Mouse (Mus musculus): ENCODE results near the gene Hist1h1t. TPM values are rescaled to one million over a fixed set of nuclear protein-coding genes. Genes with fewer than 3 reads are reported as not detected.
A peak's percentile ranks its signal among the peaks of the same experiment; 100 is the strongest.

The Hist1h1t gene
- polyA plus RNA-seq, 2 experiments = 0.13 TPM; not detected in 1

GRCm38 (mm10) chr13:23685966-23686365 lies 9.6 kb upstream of the Hist1h1t start:
- no peaks in the 10 kb centered on the region for H3K9me3 ChIP-seq (ENCODE audit: control insufficient read depth, low read length)
- DNase-seq (ENCODE audit: low read depth in 3 of 3, low spot score in 3 of 3) (no peak), ATAC-seq (ENCODE audit: insufficient read depth) (no peak)
- H3K4me3 ChIP-seq (ENCODE audit: insufficient read depth in 1 of 2, low read depth in 2 of 2, low read length in 2 of 2) = peak overlapping the region; percentile 67 to 71
- H3K4me2 ChIP-seq (ENCODE audit: low read depth) = peak overlapping the region; percentile 87
- no peaks in the 10 kb centered on the region for H3K27me3 ChIP-seq (ENCODE audit: control insufficient read depth, insufficient read depth, low read length)
- TF ChIP-seq EP300 (IDR thresholded peaks at IDR 0.05; ENCODE audit: low read depth) (no peak), CTCF (IDR thresholded peaks at IDR 0.05; ENCODE audit: low read depth) (no peak)
- H3K4me1 ChIP-seq (replicated peaks; ENCODE audit: control insufficient read depth in 2 of 2, insufficient read depth in 2 of 2, low read length in 1 of 2) = peaks cover 13 to 33% of the 10 kb centered on the region in 2 experiments
- no peaks in the 10 kb centered on the region for H3K36me3 ChIP-seq (replicated peaks; ENCODE audit: control insufficient read depth, insufficient read depth, low read depth)
- 40% methylated on average over 4 of the region's 4 CpGs for WGBS (ENCODE audit: insufficient replicate concordance)
- H3K27ac ChIP-seq = peak overlapping the region; percentile 98
- H3K9ac ChIP-seq (replicated peaks) = peak overlapping the region; percentile 94

DNA sequence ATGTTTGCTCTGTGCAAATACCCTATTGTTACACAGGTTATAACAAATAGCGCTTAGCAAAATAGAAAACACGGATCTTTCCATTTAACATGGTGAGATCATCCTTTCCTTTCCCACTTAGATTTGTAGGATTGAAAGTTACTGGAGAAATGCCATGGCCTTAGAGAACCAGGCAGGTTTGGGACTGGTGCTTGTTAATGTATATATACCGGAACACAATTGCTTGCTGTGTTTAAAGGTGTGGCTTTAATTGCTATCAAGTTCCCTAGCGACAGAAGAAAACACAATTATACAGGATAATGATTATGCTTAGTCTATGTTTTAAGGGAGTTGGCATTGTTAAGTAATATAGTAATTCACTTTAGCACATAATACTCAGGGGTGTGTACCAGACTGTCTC lies 8.4 kb upstream of the Hist1h1t start:
- ATAC-seq (ENCODE audit: insufficient read depth) (no peak), DNase-seq (ENCODE audit: low read depth in 3 of 3, low spot score in 3 of 3) (no peak)
- peak overlapping the region; percentile 56 for H3K4me2 ChIP-seq (ENCODE audit: low read depth)
- no peak overlapping the region for H3K27ac ChIP-seq
- H3K27me3 ChIP-seq (ENCODE audit: control insufficient read depth, insufficient read depth, low read length) = no peaks in the 10 kb centered on the region
- peak overlapping the region; percentile 29; the same call in 1 of the 2 replicates for H3K9ac ChIP-seq (replicated peaks)
- H3K36me3 ChIP-seq (replicated peaks; ENCODE audit: control insufficient read depth, insufficient read depth, low read depth) = no peaks in the 10 kb centered on the region
- peaks cover 10 to 27% of the 10 kb centered on the region in 2 experiments for H3K4me1 ChIP-seq (replicated peaks; ENCODE audit: control insufficient read depth in 2 of 2, insufficient read depth in 2 of 2, low read length in 1 of 2)
- TF ChIP-seq EP300 (IDR thresholded peaks at IDR 0.05; ENCODE audit: low read depth) = no peak
- TF ChIP-seq CTCF (IDR thresholded peaks at IDR 0.05; ENCODE audit: low read depth) = no peak
- WGBS (ENCODE audit: insufficient replicate concordance) = 78% methylated on average over 4 of the region's 4 CpGs
- no peaks in the 10 kb centered on the region for H3K9me3 ChIP-seq (ENCODE audit: control insufficient read depth, low read length)
- H3K4me3 ChIP-seq (ENCODE audit: insufficient read depth in 1 of 2, low read depth in 2 of 2, low read length in 2 of 2) = peak overlapping the region in 1 of 2 experiments; percentile 28; a peak in 2 of 4 replicates

GRCm38 (mm10) chr13:23687907-23688306 lies 7.7 kb upstream of the Hist1h1t start:
- 80% methylated on average over 7 of the region's 7 CpGs for WGBS (ENCODE audit: insufficient replicate concordance)
- H3K36me3 ChIP-seq (replicated peaks; ENCODE audit: control insufficient read depth, insufficient read depth, low read depth) = no peaks in the 10 kb centered on the region
- H3K4me3 ChIP-seq (ENCODE audit: insufficient read depth in 1 of 2, low read depth in 2 of 2, low read length in 2 of 2) = no peak overlapping the region
- no peak for DNase-seq (ENCODE audit: low read depth in 3 of 3, low spot score in 3 of 3)
- no peaks in the 10 kb centered on the region for H3K27me3 ChIP-seq (ENCODE audit: control insufficient read depth, insufficient read depth, low read length)
- TF ChIP-seq CTCF (IDR thresholded peaks at IDR 0.05; ENCODE audit: low read depth) (no peak), EP300 (IDR thresholded peaks at IDR 0.05; ENCODE audit: low read depth) (no peak)
- H3K4me1 ChIP-seq (replicated peaks; ENCODE audit: control insufficient read depth in 2 of 2, insufficient read depth in 2 of 2, low read length in 1 of 2) = peaks cover 7 to 20% of the 10 kb centered on the region in 2 experiments
- ATAC-seq (ENCODE audit: insufficient read depth) = no peak
- H3K4me2 ChIP-seq (ENCODE audit: low read depth) = peak overlapping the region; percentile 56
- no peaks in the 10 kb centered on the region for H3K9me3 ChIP-seq (ENCODE audit: control insufficient read depth, low read length)
- H3K9ac ChIP-seq (replicated peaks) = no peak overlapping the region; the same call in 1 of the 2 replicates
- no peak overlapping the region; the same call in 1 of the 2 replicates for H3K27ac ChIP-seq

- Histone ChIP-seq H3K36me3 (replicated peaks; ENCODE audit: control insufficient read depth, insufficient read depth, low read depth) (no peaks in the 10 kb centered on the region), H3K4me2 (ENCODE audit: low read depth) (no peak overlapping the region), H3K9ac (replicated peaks) (no peak overlapping the region), H3K27me3 (ENCODE audit: control insufficient read depth, insufficient read depth, low read length) (no peaks in the 10 kb centered on the region), H3K9me3 (ENCODE audit: control insufficient read depth, low read length) (no peaks in the 10 kb centered on the region), H3K4me3 (ENCODE audit: insufficient read depth in 1 of 2, low read depth in 2 of 2, low read length in 2 of 2) (no peak overlapping the region), H3K27ac (no peak overlapping the region), H3K4me1 (replicated peaks; ENCODE audit: control insufficient read depth in 2 of 2, insufficient read depth in 2 of 2, low read length in 1 of 2) (peaks cover 7 to 19% of the 10 kb centered on the region in 2 experiments)
- WGBS (ENCODE audit: insufficient replicate concordance) = 81% methylated on average over 2 of the region's 2 CpGs
- TF ChIP-seq CTCF (IDR thresholded peaks at IDR 0.05; ENCODE audit: low read depth) = no peak
- TF ChIP-seq EP300 (IDR thresholded peaks at IDR 0.05; ENCODE audit: low read depth) = no peak
- no peak for DNase-seq (ENCODE audit: low read depth in 3 of 3, low spot score in 3 of 3)
- ATAC-seq (ENCODE audit: insufficient read depth) = no peak
These were observed 6.7 kb upstream of the Hist1h1t start for GRCm38 (mm10) chr13:23688956-23689355.

DNA sequence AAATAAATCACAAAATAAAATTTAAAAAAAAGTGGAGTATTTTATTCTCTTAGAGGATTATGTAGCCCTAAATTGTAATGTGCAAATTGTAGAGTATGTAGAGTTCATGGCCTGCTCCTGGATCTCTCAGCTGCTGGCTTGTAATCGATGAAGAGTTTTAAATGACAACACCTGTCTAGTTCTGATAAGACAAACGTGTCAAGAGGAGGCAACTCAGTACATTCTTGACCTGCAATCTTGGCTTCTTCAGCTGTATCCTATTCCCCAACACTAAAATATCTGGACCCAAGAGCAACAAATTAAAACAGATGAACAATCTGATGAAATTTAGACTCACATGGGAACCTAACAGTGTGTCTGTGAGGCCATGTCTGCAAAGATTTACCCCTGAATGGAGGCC lies 6.2 kb upstream of the Hist1h1t start:
- Histone ChIP-seq H3K9me3 (ENCODE audit: control insufficient read depth, low read length) (no peaks in the 10 kb centered on the region), H3K36me3 (replicated peaks; ENCODE audit: control insufficient read depth, insufficient read depth, low read depth) (no peaks in the 10 kb centered on the region), H3K4me2 (ENCODE audit: low read depth) (no peak overlapping the region), H3K4me3 (ENCODE audit: insufficient read depth in 1 of 2, low read depth in 2 of 2, low read length in 2 of 2) (no peak overlapping the region), H3K9ac (replicated peaks) (no peak overlapping the region), H3K4me1 (replicated peaks; ENCODE audit: control insufficient read depth in 2 of 2, insufficient read depth in 2 of 2, low read length in 1 of 2) (peaks cover 7 to 19% of the 10 kb centered on the region in 2 experiments), H3K27ac (no peak overlapping the region), H3K27me3 (ENCODE audit: control insufficient read depth, insufficient read depth, low read length) (no peaks in the 10 kb centered on the region)
- DNase-seq (ENCODE audit: low read depth in 3 of 3, low spot score in 3 of 3) = no peak
- ATAC-seq (ENCODE audit: insufficient read depth) = no peak
- WGBS (ENCODE audit: insufficient replicate concordance) = 12% methylated on average over 2 of the region's 2 CpGs
- TF ChIP-seq EP300 (IDR thresholded peaks at IDR 0.05; ENCODE audit: low read depth) (peak; percentile 53), CTCF (IDR thresholded peaks at IDR 0.05; ENCODE audit: low read depth) (no peak)
